Mouse (Mus musculus): ENCODE results near the gene Gm26558.

The Gm26558 gene

GRCm38 (mm10) chr2:70648271-70648670, 13.6 kb downstream of the Gm26558 start:
- DNase-seq (ENCODE audit: low spot score) = no peak

- DNase-seq (ENCODE audit: low spot score) = no peak
Observed at GRCm38 (mm10) chr2:70647681-70648080, 14.2 kb downstream of the Gm26558 start.

GRCm38 (mm10) chr2:70645266-70645780, 16.6 kb downstream of the Gm26558 start:
- DNase-seq (ENCODE audit: low spot score) = no peak

- no peak for DNase-seq (ENCODE audit: low spot score)
Observed at GRCm38 (mm10) chr2:70642971-70643565, 18.8 kb downstream of the Gm26558 start.

GRCm38 (mm10) chr2:70640968-70641367, 20.9 kb downstream of the Gm26558 start:
- DNase-seq (ENCODE audit: low spot score) = no peak

- no peak for DNase-seq (ENCODE audit: low spot score)
Observed at GRCm38 (mm10) chr2:70634028-70634690, 27.7 kb downstream of the Gm26558 start.

GRCm38 (mm10) chr2:70632412-70632811, 29.5 kb downstream of the Gm26558 start:
- DNase-seq (ENCODE audit: low spot score) = no peak

- DNase-seq (ENCODE audit: low spot score) = no peak
Observed at GRCm38 (mm10) chr2:70631321-70631720, 30.6 kb downstream of the Gm26558 start.

GRCm38 (mm10) chr2:70629921-70630320, 32.0 kb downstream of the Gm26558 start:
- DNase-seq (ENCODE audit: low spot score) = no peak

- peak; percentile 20 for DNase-seq (ENCODE audit: low spot score)
Observed at GRCm38 (mm10) chr2:70629339-70629761, 32.6 kb downstream of the Gm26558 start.

- no peak for DNase-seq (ENCODE audit: low spot score)
Observed at GRCm38 (mm10) chr2:70628397-70628796, 33.5 kb downstream of the Gm26558 start.

- no peak for DNase-seq (ENCODE audit: low spot score)
Observed at GRCm38 (mm10) chr2:70625761-70626160, 36.1 kb downstream of the Gm26558 start.

GRCm38 (mm10) chr2:70622244-70622643, 39.7 kb downstream of the Gm26558 start:
- no peak for DNase-seq (ENCODE audit: low spot score)

- DNase-seq (ENCODE audit: low spot score) = peak; percentile 73
Observed at GRCm38 (mm10) chr2:70620225-70620624, 41.7 kb downstream of the Gm26558 start.

GRCm38 (mm10) chr2:70619232-70619835, 42.6 kb downstream of the Gm26558 start:
- no peak for DNase-seq (ENCODE audit: low spot score)

GRCm38 (mm10) chr2:70616617-70617016, 45.3 kb downstream of the Gm26558 start:
- DNase-seq (ENCODE audit: low spot score) = no peak

GRCm38 (mm10) chr2:70616076-70616475, 45.8 kb downstream of the Gm26558 start:
- no peak for DNase-seq (ENCODE audit: low spot score)

GRCm38 (mm10) chr2:70614745-70615351, 47.1 kb downstream of the Gm26558 start:
- DNase-seq (ENCODE audit: low spot score) = no peak

All from layer of hippocampus, adult 11-12 months (tissue).